Mouse (Mus musculus): ENCODE results near the gene Asphd2. TPM values are rescaled to one million over a fixed set of nuclear protein-coding genes. Genes with fewer than 3 reads are reported as not detected.
A peak's percentile ranks its signal among the peaks of the same experiment; 100 is the strongest.

The Asphd2 gene
- polyA plus RNA-seq, 1 experiment, result 0.84 TPM

- Histone ChIP-seq H3K27me3 (ENCODE audit: control insufficient read depth, insufficient read depth, low read length) (no peaks in the 10 kb centered on the region), H3K36me3 (ENCODE audit: control insufficient read depth, insufficient read depth, low read length) (no peaks in the 10 kb centered on the region), H3K4me1 (ENCODE audit: control insufficient read depth, insufficient read depth, low read length) (peaks cover 13% of the 10 kb centered on the region), H3K4me3 (ENCODE audit: control insufficient read depth, low read depth, low read length) (no peak overlapping the region), H3K27ac (ENCODE audit: control insufficient read depth, insufficient read depth, low read depth, low read length) (no peak overlapping the region)
- no peak for TF ChIP-seq POLR2A (IDR thresholded peaks at IDR 0.05; ENCODE audit: control insufficient read depth, low read depth, low read length)
These were observed 2.9 kb downstream of the Asphd2 start for GRCm38 (mm10) chr5:112391676-112392323.

GRCm38 (mm10) chr5:112391002-112391401, 3.7 kb downstream of the Asphd2 start:
- Histone ChIP-seq H3K4me1 (ENCODE audit: control insufficient read depth, insufficient read depth, low read length) (peaks cover 12% of the 10 kb centered on the region), H3K27ac (ENCODE audit: control insufficient read depth, insufficient read depth, low read depth, low read length) (no peak overlapping the region), H3K4me3 (ENCODE audit: control insufficient read depth, low read depth, low read length) (no peak overlapping the region), H3K36me3 (ENCODE audit: control insufficient read depth, insufficient read depth, low read length) (no peaks in the 10 kb centered on the region), H3K27me3 (ENCODE audit: control insufficient read depth, insufficient read depth, low read length) (no peaks in the 10 kb centered on the region)
- TF ChIP-seq CTCF (IDR thresholded peaks at IDR 0.05; ENCODE audit: control insufficient read depth, insufficient read depth, insufficient replicate concordance, low read depth, low read length) (no peak), POLR2A (IDR thresholded peaks at IDR 0.05; ENCODE audit: control insufficient read depth, low read depth, low read length) (no peak)

- no peak for TF ChIP-seq POLR2A (IDR thresholded peaks at IDR 0.05; ENCODE audit: control insufficient read depth, low read depth, low read length)
- no peak for TF ChIP-seq CTCF (IDR thresholded peaks at IDR 0.05; ENCODE audit: control insufficient read depth, insufficient read depth, insufficient replicate concordance, low read depth, low read length)
- Histone ChIP-seq H3K4me3 (ENCODE audit: control insufficient read depth, low read depth, low read length) (no peak overlapping the region), H3K27ac (ENCODE audit: control insufficient read depth, insufficient read depth, low read depth, low read length) (no peak overlapping the region), H3K36me3 (ENCODE audit: control insufficient read depth, insufficient read depth, low read length) (no peaks in the 10 kb centered on the region), H3K4me1 (ENCODE audit: control insufficient read depth, insufficient read depth, low read length) (peaks cover 3% of the 10 kb centered on the region), H3K27me3 (ENCODE audit: control insufficient read depth, insufficient read depth, low read length) (no peaks in the 10 kb centered on the region)
These were observed 5.3 kb downstream of the Asphd2 start for GRCm38 (mm10) chr5:112389352-112389751.

GRCm38 (mm10) chr5:112385973-112386372, 8.7 kb downstream of the Asphd2 start:
- Histone ChIP-seq H3K36me3 (ENCODE audit: control insufficient read depth, insufficient read depth, low read length) (no peaks in the 10 kb centered on the region), H3K4me1 (ENCODE audit: control insufficient read depth, insufficient read depth, low read length) (peaks cover 10% of the 10 kb centered on the region), H3K27me3 (ENCODE audit: control insufficient read depth, insufficient read depth, low read length) (no peaks in the 10 kb centered on the region), H3K27ac (ENCODE audit: control insufficient read depth, insufficient read depth, low read depth, low read length) (no peak overlapping the region), H3K4me3 (ENCODE audit: control insufficient read depth, low read depth, low read length) (no peak overlapping the region)
- TF ChIP-seq POLR2A (IDR thresholded peaks at IDR 0.05; ENCODE audit: control insufficient read depth, low read depth, low read length) (no peak), CTCF (IDR thresholded peaks at IDR 0.05; ENCODE audit: control insufficient read depth, insufficient read depth, insufficient replicate concordance, low read depth, low read length) (no peak)

GRCm38 (mm10) chr5:112384805-112385472, 9.7 kb downstream of the Asphd2 start:
- H3K27ac ChIP-seq (ENCODE audit: control insufficient read depth, insufficient read depth, low read depth, low read length), result no peak overlapping the region
- peaks cover 10% of the 10 kb centered on the region for H3K4me1 ChIP-seq (ENCODE audit: control insufficient read depth, insufficient read depth, low read length)
- no peaks in the 10 kb centered on the region for H3K36me3 ChIP-seq (ENCODE audit: control insufficient read depth, insufficient read depth, low read length)
- H3K4me3 ChIP-seq (ENCODE audit: control insufficient read depth, low read depth, low read length), result no peak overlapping the region
- H3K27me3 ChIP-seq (ENCODE audit: control insufficient read depth, insufficient read depth, low read length), result no peaks in the 10 kb centered on the region
- no peak for TF ChIP-seq POLR2A (IDR thresholded peaks at IDR 0.05; ENCODE audit: control insufficient read depth, low read depth, low read length)
- TF ChIP-seq CTCF (IDR thresholded peaks at IDR 0.05; ENCODE audit: control insufficient read depth, insufficient read depth, insufficient replicate concordance, low read depth, low read length), result no peak

GRCm38 (mm10) chr5:112382641-112383330, 11.9 kb downstream of the Asphd2 start:
- no peak overlapping the region for H3K27ac ChIP-seq (ENCODE audit: control insufficient read depth, insufficient read depth, low read depth, low read length)
- H3K27me3 ChIP-seq (ENCODE audit: control insufficient read depth, insufficient read depth, low read length), result no peaks in the 10 kb centered on the region
- H3K36me3 ChIP-seq (ENCODE audit: control insufficient read depth, insufficient read depth, low read length), result no peaks in the 10 kb centered on the region
- H3K4me3 ChIP-seq (ENCODE audit: control insufficient read depth, low read depth, low read length), result no peak overlapping the region
- peaks cover 10% of the 10 kb centered on the region for H3K4me1 ChIP-seq (ENCODE audit: control insufficient read depth, insufficient read depth, low read length)
- TF ChIP-seq POLR2A (IDR thresholded peaks at IDR 0.05; ENCODE audit: control insufficient read depth, low read depth, low read length) (no peak), CTCF (IDR thresholded peaks at IDR 0.05; ENCODE audit: control insufficient read depth, insufficient read depth, insufficient replicate concordance, low read depth, low read length) (no peak)

GRCm38 (mm10) chr5:112382042-112382441, 12.6 kb downstream of the Asphd2 start:
- Histone ChIP-seq H3K36me3 (ENCODE audit: control insufficient read depth, insufficient read depth, low read length) (no peaks in the 10 kb centered on the region), H3K4me3 (ENCODE audit: control insufficient read depth, low read depth, low read length) (no peak overlapping the region), H3K27ac (ENCODE audit: control insufficient read depth, insufficient read depth, low read depth, low read length) (no peak overlapping the region; the same call in 1 of the 2 replicates), H3K4me1 (ENCODE audit: control insufficient read depth, insufficient read depth, low read length) (peaks cover 10% of the 10 kb centered on the region), H3K27me3 (ENCODE audit: control insufficient read depth, insufficient read depth, low read length) (no peaks in the 10 kb centered on the region)
- TF ChIP-seq CTCF (IDR thresholded peaks at IDR 0.05; ENCODE audit: control insufficient read depth, insufficient read depth, insufficient replicate concordance, low read depth, low read length) (0 out of 2 replicates have a peak, but pooled peaks have one; percentile 0), POLR2A (IDR thresholded peaks at IDR 0.05; ENCODE audit: control insufficient read depth, low read depth, low read length) (no peak)
